Mouse (Mus musculus) CH12.LX (cell line): ENCODE measurements around the gene Atxn7l3. TPM values are rescaled to one million over a fixed set of nuclear protein-coding genes. Genes with fewer than 3 reads are reported as not detected.
A peak's percentile ranks its signal among the peaks of the same experiment; 100 is the strongest.

ENCODE experiments used
- DNase-seq: peaks from one replicate; pipeline ENCODE4 v3.0.0-alpha.2; 2013; ENCODE audit errors: extremely low read depth
- H3K27ac ChIP-seq: 2 replicates; pipeline ENCODE4 v1.5.1; 2012; ENCODE audit warnings: low read depth, mild to moderate bottlenecking, control low read depth, moderate library complexity; ENCODE audit not compliant: insufficient read depth
- H3K27me3 ChIP-seq: replicated peaks from 2 replicates; pipeline ENCODE3; 2012; ENCODE audit warnings: inconsistent platforms
- H3K36me3 ChIP-seq, 2 experiments: replicated peaks in 1 of 2; 2 replicates each; pipeline versions ENCODE3 to v1.6.1; 2012; ENCODE audit warnings: inconsistent platforms in 1 of 2, low read length in 1 of 2, mild to moderate bottlenecking in 1 of 2, mixed read lengths in 1 of 2, moderate library complexity in 1 of 2; ENCODE audit not compliant: control insufficient read depth in 1 of 2, insufficient read depth in 1 of 2
- H3K4me1 ChIP-seq, 2 experiments: 2 replicates each; pipeline ENCODE4 v1.6.1; 2012; ENCODE audit warnings: inconsistent platforms in 1 of 2, moderate library complexity in 1 of 2; ENCODE audit not compliant: insufficient read depth in 2 of 2, control insufficient read depth in 1 of 2
- H3K4me2 ChIP-seq: 2 replicates; pipeline ENCODE4 v1.6.1; 2012; ENCODE audit warnings: low read depth, mild to moderate bottlenecking, control low read depth; ENCODE audit not compliant: poor library complexity, insufficient read depth, severe bottlenecking
- H3K4me3 ChIP-seq, 3 experiments: fragments of 150-350 bp in 1 of 3; sonication (generic) in 1 of 3; replicated peaks in 1 of 3; 2 replicates each; pipeline versions ENCODE3 to v1.5.1; 2011 to 2012; ENCODE audit warnings: low read depth in 2 of 3, low read length in 2 of 3, mild to moderate bottlenecking in 2 of 3, moderate library complexity in 2 of 3, control low read depth in 1 of 3, improper control_type of control experiment in 1 of 3, inconsistent platforms in 1 of 3, mixed read lengths in 1 of 3; ENCODE audit not compliant: poor library complexity in 1 of 3
- H3K79me2 ChIP-seq: replicated peaks from 2 replicates; pipeline ENCODE4 v1.6.1; 2012; ENCODE audit warnings: mild to moderate bottlenecking, moderate library complexity; ENCODE audit not compliant: control insufficient read depth, poor library complexity, insufficient read depth, severe bottlenecking; ENCODE audit errors: extremely low read depth
- H3K9ac ChIP-seq: 2 replicates; pipeline ENCODE4 v1.6.1; 2012; ENCODE audit warnings: low read depth, mild to moderate bottlenecking, control low read depth, moderate library complexity; ENCODE audit not compliant: insufficient read depth
- H3K9me3 ChIP-seq: replicated peaks from 2 replicates; pipeline ENCODE3; 2012; ENCODE audit warnings: low read length, inconsistent platforms, mixed read lengths
- CHD1 ChIP-seq: IDR thresholded peaks from 2 replicates; pipeline ENCODE4 v1.6.1; 2012; ENCODE audit warnings: low read depth, low read length, improper control_type of control experiment, inconsistent platforms
- CHD2 ChIP-seq: IDR thresholded peaks from 2 replicates; pipeline ENCODE4 v1.6.1; 2011; ENCODE audit warnings: low read length, improper control_type of control experiment
- CTCF ChIP-seq, 2 experiments: IDR thresholded peaks in 1 of 2; conservative IDR thresholded peaks in 1 of 2; 2 replicates each; pipeline ENCODE4 v1.5.1; 2011 to 2012; ENCODE audit warnings: low read depth in 2 of 2, low read length in 2 of 2, improper control_type of control experiment in 1 of 2, inconsistent platforms in 1 of 2, mild to moderate bottlenecking in 1 of 2, moderate library complexity in 1 of 2
- ELF1 ChIP-seq: IDR thresholded peaks from 2 replicates; pipeline ENCODE4 v1.6.1; 2014; ENCODE audit warnings: low read depth, mild to moderate bottlenecking, inconsistent platforms, low read length, improper control_type of control experiment
- ETS1 ChIP-seq: conservative IDR thresholded peaks from 2 replicates; pipeline ENCODE4 v1.6.1; 2012; ENCODE audit warnings: low read depth, mild to moderate bottlenecking, inconsistent platforms, low read length, improper control_type of control experiment, moderate library complexity
- GABPA ChIP-seq: IDR thresholded peaks from 2 replicates; pipeline ENCODE4 v1.6.1; 2012; ENCODE audit warnings: low read depth, low read length, improper control_type of control experiment, inconsistent platforms; ENCODE audit not compliant: insufficient replicate concordance
- HCFC1 ChIP-seq: IDR thresholded peaks from 2 replicates; pipeline ENCODE4 v1.6.1; 2012; ENCODE audit warnings: low read depth, mild to moderate bottlenecking, inconsistent platforms, low read length, improper control_type of control experiment
- IRF4 ChIP-seq: IDR thresholded peaks from 2 replicates; pipeline ENCODE4 v1.6.1; 2014; ENCODE audit warnings: low read depth, mild to moderate bottlenecking, inconsistent platforms, low read length, improper control_type of control experiment
- JUN ChIP-seq: IDR thresholded peaks from 2 replicates; pipeline ENCODE4 v1.6.1; 2011; ENCODE audit warnings: low read depth, mild to moderate bottlenecking, low read length, improper control_type of control experiment, moderate library complexity; ENCODE audit not compliant: insufficient read depth
- JUND ChIP-seq: conservative IDR thresholded peaks from 2 replicates; pipeline ENCODE4 v1.6.1; 2011; ENCODE audit warnings: low read depth, low read length, improper control_type of control experiment
- KAT2A ChIP-seq: IDR thresholded peaks from 2 replicates; pipeline ENCODE4 v1.6.1; 2012; ENCODE audit warnings: low read length, improper control_type of control experiment, inconsistent platforms; ENCODE audit not compliant: insufficient replicate concordance
- MAFK ChIP-seq: IDR thresholded peaks from 2 replicates; pipeline ENCODE4 v1.6.1; 2011; ENCODE audit warnings: low read length, improper control_type of control experiment; ENCODE audit not compliant: insufficient replicate concordance
- MAX ChIP-seq: IDR thresholded peaks from 2 replicates; pipeline ENCODE4 v1.6.1; 2011; ENCODE audit warnings: low read length, improper control_type of control experiment
- MAZ ChIP-seq: IDR thresholded peaks from 2 replicates; pipeline ENCODE4 v1.6.1; 2012; ENCODE audit warnings: low read depth, mild to moderate bottlenecking, inconsistent platforms, low read length, improper control_type of control experiment, moderate library complexity
- MEF2A ChIP-seq: IDR thresholded peaks from 2 replicates; pipeline ENCODE4 v1.6.1; 2014; ENCODE audit warnings: low read depth, mild to moderate bottlenecking, inconsistent platforms, low read length, improper control_type of control experiment, borderline replicate concordance
- MXI1 ChIP-seq: IDR thresholded peaks from 2 replicates; pipeline ENCODE4 v1.6.1; 2011; ENCODE audit warnings: mild to moderate bottlenecking, low read depth, low read length, improper control_type of control experiment
- MYC ChIP-seq: IDR thresholded peaks from 2 replicates; pipeline ENCODE4 v1.6.1; 2011; ENCODE audit warnings: low read depth, mild to moderate bottlenecking, improper control_type of control experiment, low read length
- NELFE ChIP-seq: IDR thresholded peaks from 2 replicates; pipeline ENCODE4 v1.6.1; 2011; ENCODE audit warnings: low read depth, low read length, improper control_type of control experiment
- NRF1 ChIP-seq: IDR thresholded peaks from 2 replicates; pipeline ENCODE4 v1.6.1; 2014; ENCODE audit warnings: low read depth, mild to moderate bottlenecking, inconsistent platforms, low read length, improper control_type of control experiment, moderate library complexity
- POLR2A ChIP-seq: IDR thresholded peaks from 2 replicates; pipeline ENCODE4 v1.6.1; 2011; ENCODE audit warnings: low read depth, mild to moderate bottlenecking, improper control_type of control experiment, low read length
- RAD21 ChIP-seq: IDR thresholded peaks from 2 replicates; pipeline ENCODE4 v1.6.1; 2011; ENCODE audit warnings: low read depth, mild to moderate bottlenecking, low read length, improper control_type of control experiment, moderate library complexity
- RCOR1 ChIP-seq: conservative IDR thresholded peaks from 2 replicates; pipeline ENCODE4 v1.6.1; 2012; ENCODE audit warnings: low read depth, mild to moderate bottlenecking, inconsistent platforms, low read length, improper control_type of control experiment
- SIN3A ChIP-seq: IDR thresholded peaks from 2 replicates; pipeline ENCODE4 v1.6.1; 2012; ENCODE audit warnings: low read length, improper control_type of control experiment, inconsistent platforms
- SMC3 ChIP-seq: IDR thresholded peaks from 2 replicates; pipeline ENCODE4 v1.6.1; 2011; ENCODE audit warnings: low read depth, low read length, improper control_type of control experiment
- TBP ChIP-seq: conservative IDR thresholded peaks from 2 replicates; pipeline ENCODE4 v1.6.1; 2011; ENCODE audit warnings: low read depth, low read length, improper control_type of control experiment
- USF1 ChIP-seq: IDR thresholded peaks from 2 replicates; pipeline ENCODE4 v1.6.1; 2014; ENCODE audit warnings: low read depth, mild to moderate bottlenecking, inconsistent platforms, low read length, improper control_type of control experiment
- ZKSCAN1 ChIP-seq: IDR thresholded peaks from 2 replicates; pipeline ENCODE4 v1.6.1; 2012; ENCODE audit warnings: low read depth, inconsistent platforms, low read length, improper control_type of control experiment, borderline replicate concordance
- ZMIZ1 ChIP-seq: IDR thresholded peaks from 2 replicates; pipeline ENCODE4 v1.6.1; 2012; ENCODE audit warnings: low read depth, mild to moderate bottlenecking, inconsistent platforms, low read length, improper control_type of control experiment
- dilution Hi-C: fragments of 300-500 bp; cut with MboI; formaldehyde crosslinking; loops from 2 replicates; pipeline ENCODE4 v1.14.3; 2020; ENCODE audit warnings: low sequenced_read_pairs; ENCODE audit not compliant: extremely low pct_unique_long_range_greater_than_20kb, extremely low pct_ligation_motif_present
- in situ Hi-C: fragments of 300-500 bp; cut with MboI; formaldehyde crosslinking; loops from 3 replicates; pipeline ENCODE4 v1.14.3; 2019; ENCODE audit warnings: low sequenced_read_pairs, low pct_ligation_motif_present, low pct_unique_long_range_greater_than_20kb, mixed read lengths
- polyA plus RNA-seq: library from polyadenylated mRNA; unstranded; fragments of >175 nt; gene quantifications from 2 replicates; pipeline ENCODE4 v1.2.1, GENCODE M21; 2012; ENCODE audit warnings: low read depth; ENCODE audit not compliant: insufficient read length
- total RNA-seq, 2 experiments: library from RNA; depleted of rRNA; stranded (reverse); fragments of 300-350 nt in 1 of 2; fragments of >200 nt in 1 of 2; gene quantifications; 2 replicates each; pipeline ENCODE4 v1.2.3; 2012 to 2014

Gene Atxn7l3
- total and polyA plus RNA-seq, 3 experiments = 40.7 to 59.0 (median 46.6) TPM

- peaks cover 5 to 36% of the 10 kb centered on the region in 2 experiments for H3K4me1 ChIP-seq
- H3K4me3 ChIP-seq = peak overlapping the region; percentile 70 to 97 (median 75)
- H3K27ac ChIP-seq = peak overlapping the region; percentile 44
- peak overlapping the region; percentile 67 for H3K9ac ChIP-seq
- dilution Hi-C loops (no loop called here), in situ Hi-C loops (no loop called here)
- peaks cover 27 to 41% of the 10 kb centered on the region in 2 experiments for H3K36me3 ChIP-seq
- TF ChIP-seq ELF1 (no peak), RCOR1 (peak; percentile 11; the same call in 1 of the 2 replicates), HCFC1 (peak; percentile 8; the same call in 1 of the 2 replicates), CHD2 (no peak)
- TF ChIP-seq, all 38 proteins: peak for 2
- Histone ChIP-seq H3K27me3 (no peaks in the 10 kb centered on the region), H3K79me2 (no peaks in the 10 kb centered on the region; the same call in 1 of the 2 replicates), H3K4me2 (peak overlapping the region; percentile 88), H3K9me3 (no peaks in the 10 kb centered on the region)
- DNase-seq = no peak
These were observed 11.2 kb downstream of the Atxn7l3 start for GRCm38 (mm10) chr11:102285095-102285834.

DNA sequence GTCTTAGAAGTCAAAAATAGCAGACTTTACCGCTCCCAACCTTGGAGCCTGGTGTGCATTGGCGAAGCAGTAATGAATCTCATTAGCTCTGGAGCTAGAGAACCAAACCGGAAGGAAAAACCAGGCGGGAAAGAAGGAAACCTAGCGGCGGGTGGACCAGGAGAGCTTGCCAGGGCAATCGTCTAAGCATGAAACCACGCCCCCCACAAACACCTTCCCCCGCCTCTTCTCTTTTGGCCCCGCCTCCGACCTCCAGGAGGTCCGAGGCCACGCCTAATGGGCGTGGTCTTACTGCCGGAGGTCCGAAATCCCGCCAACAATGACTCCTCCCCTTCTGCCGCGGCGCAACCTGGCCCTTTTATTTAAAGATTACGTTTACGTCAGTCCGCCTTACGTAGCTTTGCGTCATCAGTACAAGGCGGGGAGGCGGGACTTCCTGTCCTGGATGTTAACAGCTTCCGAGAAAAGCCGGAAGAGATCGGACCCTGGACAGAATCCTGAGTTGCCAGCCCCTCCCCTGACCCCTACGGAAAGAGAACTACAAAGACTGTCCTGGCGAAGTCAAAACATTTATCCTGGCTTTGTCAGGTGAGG lies 11.8 kb downstream of the Atxn7l3 start, which contains the start of gene Tmub2:
TSS of gene Tmub2 (plus strand) at position 431 of the 594 bp plus-strand sequence.
- Histone ChIP-seq H3K36me3 (peaks cover 23 to 35% of the 10 kb centered on the region in 2 experiments), H3K79me2 (no peaks in the 10 kb centered on the region; the same call in 1 of the 2 replicates), H3K4me1 (peaks cover 3 to 29% of the 10 kb centered on the region in 2 experiments; a peak in 2 of 4 replicates), H3K27me3 (no peaks in the 10 kb centered on the region), H3K4me3 (peak within 1 kb of the TSS; percentile 70 to 97 (median 75)), H3K4me2 (peak within 1 kb of the TSS; percentile 88), H3K9ac (peak within 1 kb of the TSS; percentile 67), H3K9me3 (no peaks in the 10 kb centered on the region), H3K27ac (peak within 1 kb of the TSS; percentile 44)
- dilution Hi-C loops = no loop called here
- DNase-seq = peak; percentile 100
- in situ Hi-C loops = no loop called here
- TF ChIP-seq JUN (peak; percentile 53; the same call in 1 of the 2 replicates), CTCF (conservative IDR thresholded peaks at IDR 0.05 in 1 of 2, IDR thresholded peaks at IDR 0.05 in 1 of 2; ENCODE audit: low read depth in 2 of 2, low read length in 2 of 2) (no peak; a peak in 1 of 4 replicates), MAX (no peak; the same call in none of the 2 replicates), SIN3A (peak; percentile 91; the same call in 1 of the 2 replicates), ZMIZ1 (peak; percentile 58; the same call in 1 of the 2 replicates), SMC3 (no peak), MYC (peak; percentile 71), ZKSCAN1 (no peak), POLR2A (peak; percentile 53; the same call in 1 of the 2 replicates), ELF1 (peak; percentile 97), RCOR1 (peak; percentile 69; the same call in 1 of the 2 replicates), TBP (peak; percentile 75; the same call in 1 of the 2 replicates), NRF1 (peak; percentile 47; the same call in 1 of the 2 replicates), MEF2A (peak; percentile 53), ETS1 (peak; percentile 85), JUND (peak; percentile 57; the same call in 1 of the 2 replicates), CHD2 (peak; percentile 41), KAT2A (peak; percentile 78; the same call in 1 of the 2 replicates), IRF4 (peak; percentile 43), GABPA (peak; percentile 100), MAFK (no peak), MAZ (peak; percentile 84), HCFC1 (peak; percentile 87), USF1 (no peak), CHD1 (no peak), RAD21 (no peak), NELFE (peak; percentile 24; the same call in 1 of the 2 replicates), MXI1 (no peak)
